Mouse (Mus musculus): ENCODE measurements at regions not wholly inside any gene's neighbourhood (a gene's known extent, or its start where the extent isn't known, plus 50 kb on each side); places are given as distances from the start of the nearest gene placed in this dataset.

- 79% methylated on average over 1 of the region's 1 CpGs for WGBS (ENCODE audit: insufficient replicate concordance)
- no peak for ATAC-seq
Measured at GRCm38 (mm10) chr13:19966566-19966965, 123.8 kb upstream of the Elmo1 start.

GRCm38 (mm10) chr13:19963031-19963430 is 127.4 kb upstream of the Elmo1 start:
- Histone ChIP-seq H3K9me3 (ENCODE audit: low read length) (no peaks in the 10 kb centered on the region), H3K36me3 (replicated peaks; ENCODE audit: insufficient read depth, low read length) (no peaks in the 10 kb centered on the region), H3K9ac (replicated peaks) (no peak overlapping the region), H3K4me3 (ENCODE audit: low read depth, low read length) (no peak overlapping the region), H3K4me1 (ENCODE audit: insufficient read depth) (no peaks in the 10 kb centered on the region), H3K27ac (ENCODE audit: low read depth) (no peak overlapping the region), H3K4me2 (ENCODE audit: low read depth, low read length) (no peak overlapping the region), H3K27me3 (ENCODE audit: insufficient read depth, low read length) (no peaks in the 10 kb centered on the region)
- DNase-seq (no peak), ATAC-seq (no peak)
- no peak for TF ChIP-seq CTCF (IDR thresholded peaks at IDR 0.05; ENCODE audit: low read depth)
- TF ChIP-seq EP300 (IDR thresholded peaks at IDR 0.05; ENCODE audit: low read depth) = no peak
- 65% methylated on average over 3 of the region's 3 CpGs for WGBS (ENCODE audit: insufficient replicate concordance)

More at GRCm38 (mm10) chr13:19966566-19966965, 123.8 kb upstream of the Elmo1 start:
- H3K4me1 ChIP-seq (ENCODE audit: insufficient read depth) = no peaks in the 10 kb centered on the region
- no peak overlapping the region for H3K9ac ChIP-seq (replicated peaks)
- no peak overlapping the region for H3K27ac ChIP-seq (ENCODE audit: low read depth)
- H3K9me3 ChIP-seq (ENCODE audit: low read length) = no peaks in the 10 kb centered on the region
- no peak for TF ChIP-seq CTCF (IDR thresholded peaks at IDR 0.05; ENCODE audit: low read depth)
- TF ChIP-seq EP300 (IDR thresholded peaks at IDR 0.05; ENCODE audit: low read depth) = no peak
- H3K27me3 ChIP-seq (ENCODE audit: insufficient read depth, low read length) = no peaks in the 10 kb centered on the region
- no peak overlapping the region for H3K4me2 ChIP-seq (ENCODE audit: low read depth, low read length)
- no peak overlapping the region for H3K4me3 ChIP-seq (ENCODE audit: low read depth, low read length)
- no peaks in the 10 kb centered on the region for H3K36me3 ChIP-seq (replicated peaks; ENCODE audit: insufficient read depth, low read length)
- DNase-seq = no peak

- no peak for DNase-seq
- no peak overlapping the region for H3K9ac ChIP-seq (replicated peaks)
- no peak overlapping the region for H3K27ac ChIP-seq (ENCODE audit: low read depth)
- H3K4me2 ChIP-seq (ENCODE audit: low read depth, low read length) = no peak overlapping the region
- ATAC-seq = no peak
- H3K4me3 ChIP-seq (ENCODE audit: low read depth, low read length) = no peak overlapping the region
- WGBS (ENCODE audit: insufficient replicate concordance) = 90% methylated on average over 6 of the region's 6 CpGs
- H3K9me3 ChIP-seq (ENCODE audit: low read length) = no peaks in the 10 kb centered on the region
- no peaks in the 10 kb centered on the region for H3K36me3 ChIP-seq (replicated peaks; ENCODE audit: insufficient read depth, low read length)
- H3K27me3 ChIP-seq (ENCODE audit: insufficient read depth, low read length) = no peaks in the 10 kb centered on the region
- no peaks in the 10 kb centered on the region for H3K4me1 ChIP-seq (ENCODE audit: insufficient read depth)
- no peak for TF ChIP-seq CTCF (IDR thresholded peaks at IDR 0.05; ENCODE audit: low read depth)
- no peak for TF ChIP-seq EP300 (IDR thresholded peaks at IDR 0.05; ENCODE audit: low read depth)
Measured at GRCm38 (mm10) chr13:19928761-19929160, 104.7 kb upstream of the Gpr141 start.

- TF ChIP-seq CTCF (IDR thresholded peaks at IDR 0.05; ENCODE audit: low read depth) = no peak
- no peak for TF ChIP-seq EP300 (IDR thresholded peaks at IDR 0.05; ENCODE audit: low read depth)
- 49% methylated on average over 3 of the region's 3 CpGs for WGBS (ENCODE audit: insufficient replicate concordance)
- no peaks in the 10 kb centered on the region for H3K27me3 ChIP-seq (ENCODE audit: insufficient read depth, low read length)
- no peak for DNase-seq
- no peak for ATAC-seq
- no peaks in the 10 kb centered on the region for H3K36me3 ChIP-seq (replicated peaks; ENCODE audit: insufficient read depth, low read length)
- H3K9me3 ChIP-seq (ENCODE audit: low read length) = no peaks in the 10 kb centered on the region
- H3K9ac ChIP-seq (replicated peaks) = no peak overlapping the region
- H3K4me1 ChIP-seq (ENCODE audit: insufficient read depth) = no peaks in the 10 kb centered on the region
- H3K27ac ChIP-seq (ENCODE audit: low read depth) = no peak overlapping the region
- no peak overlapping the region for H3K4me3 ChIP-seq (ENCODE audit: low read depth, low read length)
- no peak overlapping the region for H3K4me2 ChIP-seq (ENCODE audit: low read depth, low read length)
Measured at GRCm38 (mm10) chr13:19927807-19928206, 103.8 kb upstream of the Gpr141 start.

GRCm38 (mm10) chr13:19921084-19921827 is 97.2 kb upstream of the Gpr141 start:
- no peak overlapping the region for H3K4me3 ChIP-seq (ENCODE audit: low read depth, low read length)
- H3K27me3 ChIP-seq (ENCODE audit: insufficient read depth, low read length) = no peaks in the 10 kb centered on the region
- no peak for DNase-seq
- H3K4me1 ChIP-seq (ENCODE audit: insufficient read depth) = no peaks in the 10 kb centered on the region
- no peak overlapping the region for H3K4me2 ChIP-seq (ENCODE audit: low read depth, low read length)
- H3K9ac ChIP-seq (replicated peaks) = no peak overlapping the region
- 60% methylated on average over 1 of the region's 1 CpGs for WGBS (ENCODE audit: insufficient replicate concordance)
- 0 out of 2 replicates have a peak, but pooled peaks have one; percentile 19 for ATAC-seq
- no peak overlapping the region for H3K27ac ChIP-seq (ENCODE audit: low read depth)
- no peaks in the 10 kb centered on the region for H3K36me3 ChIP-seq (replicated peaks; ENCODE audit: insufficient read depth, low read length)
- TF ChIP-seq EP300 (IDR thresholded peaks at IDR 0.05; ENCODE audit: low read depth) = no peak
- H3K9me3 ChIP-seq (ENCODE audit: low read length) = no peaks in the 10 kb centered on the region

GRCm38 (mm10) chr13:19911860-19912584 is 88.0 kb upstream of the Gpr141 start:
- WGBS (ENCODE audit: insufficient replicate concordance) = 54% methylated on average over 5 of the region's 5 CpGs
- no peak for DNase-seq
- TF ChIP-seq EP300 (IDR thresholded peaks at IDR 0.05; ENCODE audit: low read depth) (no peak), CTCF (IDR thresholded peaks at IDR 0.05; ENCODE audit: low read depth) (no peak)
- Histone ChIP-seq H3K9me3 (ENCODE audit: low read length) (no peaks in the 10 kb centered on the region), H3K27ac (ENCODE audit: low read depth) (no peak overlapping the region), H3K36me3 (replicated peaks; ENCODE audit: insufficient read depth, low read length) (no peaks in the 10 kb centered on the region), H3K27me3 (ENCODE audit: insufficient read depth, low read length) (no peaks in the 10 kb centered on the region), H3K9ac (replicated peaks) (no peak overlapping the region), H3K4me3 (ENCODE audit: low read depth, low read length) (no peak overlapping the region), H3K4me1 (ENCODE audit: insufficient read depth) (no peaks in the 10 kb centered on the region), H3K4me2 (ENCODE audit: low read depth, low read length) (no peak overlapping the region)
- ATAC-seq = no peak
